Mouse (Mus musculus) MEL (cell line): Measurements from ENCODE around the gene Zc2hc1b.

Experiments
- CHD1 ChIP-seq: IDR thresholded peaks from 2 replicates; pipeline ENCODE4 v1.6.1; 2012; ENCODE audit warnings: low read depth, mild to moderate bottlenecking, inconsistent platforms, low read length, improper control_type of control experiment
- CHD2 ChIP-seq: IDR thresholded peaks from 2 replicates; pipeline ENCODE4 v1.6.1; 2011; ENCODE audit warnings: low read length, improper control_type of control experiment
- CTCF ChIP-seq, 3 experiments: IDR thresholded peaks in 2 of 3; conservative IDR thresholded peaks in 1 of 3; 2 replicates each; pipeline ENCODE4 v1.5.1; 2011 to 2012; ENCODE audit warnings: low read length in 3 of 3, low read depth in 2 of 3, mild to moderate bottlenecking in 2 of 3, improper control_type of control experiment in 1 of 3, inconsistent platforms in 1 of 3, mixed read lengths in 1 of 3, moderate library complexity in 1 of 3; ENCODE audit not compliant: control insufficient read depth in 1 of 3, insufficient read depth in 1 of 3, poor library complexity in 1 of 3, severe bottlenecking in 1 of 3
- POLR2A ChIP-seq, 2 experiments: IDR thresholded peaks; 2 replicates each; pipeline ENCODE4 v1.6.1; 2011 to 2012; ENCODE audit warnings: low read length in 2 of 2, mild to moderate bottlenecking in 2 of 2, control low read depth in 1 of 2, improper control_type of control experiment in 1 of 2, low read depth in 1 of 2, moderate library complexity in 1 of 2; ENCODE audit not compliant: control insufficient read depth in 1 of 2, insufficient read depth in 1 of 2, poor library complexity in 1 of 2

DNA sequence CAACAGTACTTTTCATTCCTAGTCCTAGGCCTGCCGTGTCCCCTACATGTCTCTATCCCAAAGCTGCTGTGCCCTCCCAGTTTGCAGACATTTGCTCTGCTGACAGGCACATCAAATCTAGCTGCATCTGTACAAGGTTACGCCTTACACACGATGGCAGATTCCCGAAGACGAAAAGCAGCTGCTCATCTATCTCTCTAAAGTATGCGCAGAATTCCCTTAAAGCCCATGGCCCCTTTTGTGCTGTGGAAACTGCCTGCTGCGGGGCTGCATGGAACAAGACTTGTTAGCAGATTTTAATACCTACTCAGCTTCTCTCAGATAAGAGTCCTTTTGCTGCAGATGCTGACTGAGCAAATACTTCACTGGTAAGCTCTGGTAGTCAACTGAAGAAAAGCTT, 2.4 kb upstream of the Zc2hc1b start:
- TF ChIP-seq CHD1, result no peak
- no peak for TF ChIP-seq CTCF (IDR thresholded peaks at IDR 0.05 in 2 of 3, conservative IDR thresholded peaks at IDR 0.05 in 1 of 3; ENCODE audit: control insufficient read depth in 1 of 3, insufficient read depth in 1 of 3, low read depth in 2 of 3, low read length in 3 of 3, poor library complexity in 1 of 3, severe bottlenecking in 1 of 3)
- TF ChIP-seq POLR2A (IDR thresholded peaks at IDR 0.05; ENCODE audit: control insufficient read depth in 1 of 2, insufficient read depth in 1 of 2, low read depth in 1 of 2, low read length in 2 of 2, poor library complexity in 1 of 2), result no peak
- no peak for TF ChIP-seq CHD2
